Mouse (Mus musculus) cerebellum, adult 2 months (tissue): ENCODE results near the gene Metap2.

Experiments
- CTCF ChIP-seq: fragments of 200-500 bp; IDR thresholded peaks from 2 replicates; pipeline ENCODE4 v1.5.1; 2011; ENCODE audit warnings: low read depth, mild to moderate bottlenecking, control low read depth, low read length, moderate library complexity, borderline replicate concordance; ENCODE audit not compliant: insufficient read depth
- POLR2A ChIP-seq: fragments of 200-500 bp; IDR thresholded peaks from 2 replicates; pipeline ENCODE4 v1.6.1; 2011; ENCODE audit warnings: low read length, control low read depth, borderline replicate concordance; ENCODE audit not compliant: insufficient read depth

- TF ChIP-seq CTCF (no peak), POLR2A (no peak)
Observed at GRCm38 (mm10) chr10:93907376-93907775, 10.5 kb upstream of the Metap2 start.
